Mouse (Mus musculus): ENCODE measurements around the gene Kdm2a.

DNA sequence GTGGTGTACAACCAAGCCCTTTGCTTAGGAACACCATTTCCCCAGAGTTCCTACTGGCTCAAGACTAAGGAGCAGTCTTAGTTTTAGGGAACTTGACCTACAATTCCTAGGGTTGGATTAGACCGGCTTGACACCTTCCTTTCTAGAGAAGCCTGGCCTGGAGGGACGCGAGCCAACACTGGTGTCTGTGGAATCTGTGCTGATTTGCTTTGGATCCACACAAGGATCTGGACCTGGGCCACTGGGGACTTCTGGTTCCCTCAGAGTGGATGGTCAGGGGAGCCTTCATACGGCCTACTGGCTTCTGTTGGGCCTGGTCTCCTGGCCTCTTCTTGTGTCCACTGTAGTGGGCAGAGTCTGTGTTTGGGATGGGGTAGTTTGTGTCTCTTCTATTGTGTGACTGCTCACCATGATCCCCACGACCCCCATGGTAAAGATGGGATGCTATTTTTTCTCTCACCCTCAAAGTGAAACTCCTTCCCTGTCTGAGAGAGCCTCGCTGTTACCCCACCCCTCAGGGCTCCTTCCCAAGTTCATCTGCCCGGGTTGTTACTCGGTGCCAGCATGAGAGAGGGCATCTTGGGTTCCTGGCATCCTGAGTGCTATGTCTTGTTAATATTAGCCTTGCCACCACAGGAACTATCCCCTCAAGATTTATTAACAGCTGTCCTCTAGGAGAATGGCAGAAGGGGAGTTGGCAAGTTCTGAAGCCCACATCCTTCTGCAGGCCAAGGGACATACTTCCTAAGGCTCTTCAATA, 48.8 kb upstream of the Kdm2a start:
- TF ChIP-seq GATA1 (IDR thresholded peaks at IDR 0.05; ENCODE audit: borderline replicate concordance, low read length) = no peak
- TF ChIP-seq CTCF (IDR thresholded peaks at IDR 0.05; ENCODE audit: low read depth, low read length) = no peak
- no peak for TF ChIP-seq TAL1 (conservative IDR thresholded peaks at IDR 0.05; ENCODE audit: low read depth, low read length)
- TF ChIP-seq POLR2AphosphoS5 (IDR thresholded peaks at IDR 0.05; ENCODE audit: insufficient replicate concordance, low read depth, low read length) = no peak
